Mouse (Mus musculus) Patski (cell line): ENCODE measurements around the gene Serf2. TPM values are rescaled to one million over a fixed set of nuclear protein-coding genes. Genes with fewer than 3 reads are reported as not detected.
"Not testable (repeated sequence)": the region's sequence is repeated elsewhere in the genome, so short reads cannot be mapped to it uniquely, and the experiment has no call there.

ENCODE experiments used
- ATAC-seq: fragments of 100-300 bp; one replicate; pipeline ENCODE4 v1.8.0; 2021
- CTCF ChIA-PET: fragments of 350-600 bp; sonication (Branson Sonifier 250); formaldehyde crosslinking; loops from one replicate; lab custom pipeline; 2022; ENCODE audit warnings: inconsistent platforms; lab: Charles Lee
- POLR2A ChIA-PET: fragments of 350-600 bp; sonication (Branson Sonifier 250); formaldehyde crosslinking; loops from one replicate; lab custom pipeline; 2022; ENCODE audit warnings: antibody characterized with exemption, inconsistent platforms; lab: Charles Lee
- DNase-seq: peaks from one replicate; pipeline ENCODE4 v3.0.0-alpha.2; 2011; ENCODE audit warnings: low read depth, low spot score
- H3K27me3 ChIP-seq: fragments of 371-371 bp; one replicate; pipeline ENCODE4 v1.5.1; 2021
- CTCF ChIP-seq: fragments of 100-300 bp; IDR thresholded peaks from one replicate; pipeline ENCODE4 v1.5.1; 2021
- in situ Hi-C: fragments of 300-500 bp; cut with MboI; formaldehyde crosslinking; loops from 3 replicates; pipeline ENCODE4 v1.11.1; 2018; ENCODE audit warnings: low pct_unique_long_range_greater_than_20kb, mixed read lengths
- polyA plus RNA-seq: library from polyadenylated mRNA; unstranded; gene quantifications from one replicate; pipeline ENCODE4 v1.2.3, GENCODE M21; 2021

The Serf2 gene
- polyA plus RNA-seq, 1 experiment from 2014 or later: 667 TPM

GRCm38 (mm10) chr2:121456692-121457642 lies 8.0 kb downstream of the Serf2 start, which contains the start of gene Serinc4:
TSS of gene Serinc4 (minus strand) at chr2:121456781.
- TF ChIP-seq CTCF: no peak
- peak; percentile 70 for ATAC-seq
- in situ Hi-C loops: no loop called here

GRCm38 (mm10) chr2:121460071-121460470 lies 11.1 kb downstream of the Serf2 start:
- DNase-seq (no peak), ATAC-seq (peak; percentile 14)
- POLR2A ChIA-PET: no interaction called here
- in situ Hi-C loops: no loop called here
- CTCF ChIA-PET: no interaction called here
- no peaks in the 10 kb centered on the region for H3K27me3 ChIP-seq
- TF ChIP-seq CTCF: no peak

More at GRCm38 (mm10) chr2:121456692-121457642, 8.0 kb downstream of the Serf2 start, which contains the start of gene Serinc4:
- CTCF ChIA-PET: no interaction called here
- no peak for DNase-seq
- H3K27me3 ChIP-seq: no peaks in the 10 kb centered on the region
- POLR2A ChIA-PET: interaction anchor here (1.0 to 1.1 kb wide), 2 partner anchors 9 to 11 kb away, joined by 4 read pairs; no protein-coding TSS in a partner anchor

GRCm38 (mm10) chr2:121468982-121469381 lies 20.0 kb downstream of the Serf2 start:
- CTCF ChIA-PET, in situ Hi-C loops, DNase-seq, ATAC-seq, H3K27me3 ChIP-seq, POLR2A ChIA-PET: not testable (repeated sequence)

GRCm38 (mm10) chr2:121472783-121473182 lies 23.8 kb downstream of the Serf2 start:
- DNase-seq, in situ Hi-C loops, CTCF ChIA-PET, ATAC-seq, H3K27me3 ChIP-seq: not testable (repeated sequence)
- POLR2A ChIA-PET: interaction anchor here (0.6 to 0.7 kb wide), 3 partner anchors 34 to 51 kb away, joined by 3 to 4 read pairs (median 3); no protein-coding TSS in a partner anchor

GRCm38 (mm10) chr2:121473301-121474179 lies 24.5 kb downstream of the Serf2 start, which contains the start of gene Mfap1b:
TSS of gene Mfap1b (minus strand) at chr2:121474067.
- CTCF ChIA-PET, DNase-seq, H3K27me3 ChIP-seq, in situ Hi-C loops: not testable (repeated sequence)
- ATAC-seq: peak; percentile 89
- POLR2A ChIA-PET: interaction anchor here (0.7 to 1.4 kb wide), 3 partner anchors 60 to 184 kb away, joined by 3 to 5 read pairs (median 4); partner anchors contain the start of genes Catsper2, Map1a and Pdia3

- CTCF ChIA-PET: no interaction called here
- no peaks in the 10 kb centered on the region for H3K27me3 ChIP-seq
- POLR2A ChIA-PET: interaction anchor here (0.7 to 1.4 kb wide), 3 partner anchors 60 to 185 kb away, joined by 3 to 5 read pairs (median 4); partner anchors contain the start of genes Catsper2, Map1a and Pdia3
- no peak for DNase-seq
- in situ Hi-C loops: no loop called here
- peak; percentile 26 for ATAC-seq
- TF ChIP-seq CTCF: no peak
These were observed 25.2 kb downstream of the Serf2 start for GRCm38 (mm10) chr2:121474180-121474535.

GRCm38 (mm10) chr2:121475306-121475705 lies 26.3 kb downstream of the Serf2 start:
- in situ Hi-C loops: loop anchor here (5.0 kb wide), 1 partner anchor 68 kb away; no protein-coding TSS in a partner anchor
- CTCF ChIA-PET, POLR2A ChIA-PET, H3K27me3 ChIP-seq, ATAC-seq, DNase-seq: not testable (repeated sequence)

GRCm38 (mm10) chr2:121477491-121478266 lies 28.7 kb downstream of the Serf2 start:
- ChIA-PET POLR2A (no interaction called here), CTCF (no interaction called here)
- ATAC-seq (no peak), DNase-seq (no peak)
- in situ Hi-C loops: loop anchor here (5.0 kb wide), 1 partner anchor 70 kb away; no protein-coding TSS in a partner anchor
- H3K27me3 ChIP-seq: no peaks in the 10 kb centered on the region
- TF ChIP-seq CTCF: no peak

GRCm38 (mm10) chr2:121480498-121480897 lies 31.5 kb downstream of the Serf2 start:
- CTCF ChIA-PET: interaction anchor here (0.6 to 1.0 kb wide), 2 partner anchors 22 to 46 kb away, joined by 3 to 4 read pairs; no protein-coding TSS in a partner anchor
- TF ChIP-seq CTCF: peak; percentile 83
- H3K27me3 ChIP-seq: no peaks in the 10 kb centered on the region
- in situ Hi-C loops: no loop called here
- DNase-seq: no peak
- POLR2A ChIA-PET: no interaction called here
- ATAC-seq: no peak

- H3K27me3 ChIP-seq, ATAC-seq, in situ Hi-C loops, POLR2A ChIA-PET, DNase-seq: not testable (repeated sequence)
- CTCF ChIA-PET: interaction anchor here (0.6 to 1.0 kb wide), 2 partner anchors 22 to 46 kb away, joined by 3 to 4 read pairs; no protein-coding TSS in a partner anchor
These were observed 31.9 kb downstream of the Serf2 start for GRCm38 (mm10) chr2:121480916-121481315.
